Mouse (Mus musculus) embryo, embryonic 9.5 days (tissue): ENCODE data around the gene Camk1d.

Experiments
- DNase-seq: peaks from one replicate; pipeline ENCODE4 v3.0.0-alpha.2; 2017; ENCODE audit errors: extremely low spot score

Gene Camk1d

GRCm38 (mm10) chr2:5663499-5663898, 50.8 kb downstream of the Camk1d start:
- no peak for DNase-seq

- no peak for DNase-seq
Observed at GRCm38 (mm10) chr2:5661946-5662345, 52.4 kb downstream of the Camk1d start.

- no peak for DNase-seq
Observed at GRCm38 (mm10) chr2:5658000-5658399, 56.3 kb downstream of the Camk1d start.

GRCm38 (mm10) chr2:5656326-5656725, 58.0 kb downstream of the Camk1d start:
- no peak for DNase-seq

- no peak for DNase-seq
Observed at GRCm38 (mm10) chr2:5652071-5652470, 62.2 kb downstream of the Camk1d start.

GRCm38 (mm10) chr2:5651285-5651870, 62.9 kb downstream of the Camk1d start:
- no peak for DNase-seq

GRCm38 (mm10) chr2:5649226-5649625, 65.1 kb downstream of the Camk1d start:
- no peak for DNase-seq

GRCm38 (mm10) chr2:5648764-5649163, 65.6 kb downstream of the Camk1d start:
- DNase-seq = no peak

- DNase-seq = no peak
Observed at GRCm38 (mm10) chr2:5646322-5646721, 68.0 kb downstream of the Camk1d start.

GRCm38 (mm10) chr2:5645584-5645983, 68.7 kb downstream of the Camk1d start:
- DNase-seq = no peak

GRCm38 (mm10) chr2:5643937-5644336, 70.4 kb downstream of the Camk1d start:
- no peak for DNase-seq

GRCm38 (mm10) chr2:5643226-5643625, 71.1 kb downstream of the Camk1d start:
- no peak for DNase-seq

GRCm38 (mm10) chr2:5642624-5643023, 71.7 kb downstream of the Camk1d start:
- DNase-seq = no peak

GRCm38 (mm10) chr2:5641678-5642077, 72.6 kb downstream of the Camk1d start:
- no peak for DNase-seq

GRCm38 (mm10) chr2:5640586-5640985, 73.7 kb downstream of the Camk1d start:
- no peak for DNase-seq

- no peak for DNase-seq
Observed at GRCm38 (mm10) chr2:5636801-5637742, 77.2 kb downstream of the Camk1d start.

- DNase-seq = no peak
Observed at GRCm38 (mm10) chr2:5632355-5632684, 82.0 kb downstream of the Camk1d start.

GRCm38 (mm10) chr2:5631676-5632354, 82.5 kb downstream of the Camk1d start:
- DNase-seq = no peak

- DNase-seq = no peak
Observed at GRCm38 (mm10) chr2:5630710-5631109, 83.6 kb downstream of the Camk1d start.

GRCm38 (mm10) chr2:5624379-5624778, 89.9 kb downstream of the Camk1d start:
- no peak for DNase-seq

GRCm38 (mm10) chr2:5618361-5618896, 95.9 kb downstream of the Camk1d start:
- no peak for DNase-seq

- no peak for DNase-seq
Observed at GRCm38 (mm10) chr2:5614896-5615295, 99.4 kb downstream of the Camk1d start.
